Mouse (Mus musculus) embryo, embryonic 11.5 days (tissue): Measurements from ENCODE around the gene Tbx20.
A peak's percentile ranks its signal among the peaks of the same experiment; 100 is the strongest.

Experiments used
- DNase-seq: peaks from one replicate; pipeline ENCODE4 v3.0.0-alpha.2; 2012; ENCODE audit warnings: low read depth, low spot score

Tbx20 gene

GRCm38 (mm10) chr9:24774160-24774969 lies at the start of gene Tbx20:
Tbx20 (minus strand) TSS chr9:24774303.
- DNase-seq: peak; percentile 59

GRCm38 (mm10) chr9:24818511-24818910 lies 44.4 kb upstream of the Tbx20 start:
- no peak for DNase-seq

- DNase-seq: no peak
Measured at GRCm38 (mm10) chr9:24812461-24812860, 38.4 kb upstream of the Tbx20 start.

- no peak for DNase-seq
Measured at GRCm38 (mm10) chr9:24792110-24792509, 18.0 kb upstream of the Tbx20 start.

GRCm38 (mm10) chr9:24789396-24789795 lies 15.3 kb upstream of the Tbx20 start:
- DNase-seq: no peak

GRCm38 (mm10) chr9:24782338-24782737 lies 8.2 kb upstream of the Tbx20 start:
- no peak for DNase-seq

GRCm38 (mm10) chr9:24780929-24781441 lies 6.9 kb upstream of the Tbx20 start:
- no peak for DNase-seq

- DNase-seq: no peak
Measured at GRCm38 (mm10) chr9:24780391-24780928, 6.4 kb upstream of the Tbx20 start.

- DNase-seq: no peak
Measured at GRCm38 (mm10) chr9:24779975-24780374, 5.9 kb upstream of the Tbx20 start.

- no peak for DNase-seq
Measured at GRCm38 (mm10) chr9:24778571-24778970, 4.5 kb upstream of the Tbx20 start.

GRCm38 (mm10) chr9:24777961-24778360 lies 3.9 kb upstream of the Tbx20 start:
- no peak for DNase-seq

GRCm38 (mm10) chr9:24777176-24777895 lies 3.2 kb upstream of the Tbx20 start:
- DNase-seq: no peak

- DNase-seq: no peak
Measured at GRCm38 (mm10) chr9:24776487-24776886, 2.4 kb upstream of the Tbx20 start.

GRCm38 (mm10) chr9:24775567-24775966 lies 1.5 kb upstream of the Tbx20 start:
- DNase-seq: no peak

GRCm38 (mm10) chr9:24775001-24775400 lies 898 bp upstream of the Tbx20 start:
- DNase-seq: no peak

GRCm38 (mm10) chr9:24773669-24774068 lies 434 bp downstream of the Tbx20 start:
- no peak for DNase-seq

- no peak for DNase-seq
Measured at GRCm38 (mm10) chr9:24773171-24773570, 932 bp downstream of the Tbx20 start.

- no peak for DNase-seq
Measured at GRCm38 (mm10) chr9:24772431-24773120, 1.5 kb downstream of the Tbx20 start.

- DNase-seq: no peak
Measured at GRCm38 (mm10) chr9:24771713-24772112, 2.4 kb downstream of the Tbx20 start.

GRCm38 (mm10) chr9:24770941-24771405 lies 3.1 kb downstream of the Tbx20 start:
- no peak for DNase-seq

GRCm38 (mm10) chr9:24770149-24770940 lies 3.8 kb downstream of the Tbx20 start:
- DNase-seq: no peak
